Comparison of ENCODE assay signal across 10 mouse cellular contexts in the genomic region with DNA sequence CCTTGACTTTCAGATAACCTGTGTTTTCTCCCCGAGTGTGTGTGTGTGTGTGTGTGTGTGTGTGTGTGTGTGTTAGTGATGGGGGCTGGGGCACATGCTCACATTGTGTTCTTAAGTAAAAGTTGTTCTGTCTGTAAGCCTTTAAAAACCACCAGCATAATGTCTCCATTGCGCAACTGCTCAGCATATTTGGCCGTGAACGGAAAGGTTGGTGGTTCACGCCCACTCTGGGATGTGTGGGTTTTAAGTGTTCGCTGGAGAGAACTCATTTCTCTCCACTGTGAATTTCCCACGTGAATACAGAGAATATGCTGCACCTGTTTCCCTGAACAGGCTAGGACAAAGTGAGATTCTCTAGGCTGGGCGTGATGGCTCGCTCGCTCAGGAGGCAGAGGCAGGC.
DNase-seq lines count a peak whose midpoint lies in the region; ATAC-seq and TF ChIP-seq lines count a peak whose summit lies in the region.
"Had no signal": no experiment of that assay in that cellular context is flagged by ENCODE, and none has a peak within 500 bp of the region (broad histone marks: within the 10 kb centered on the region; RNA-seq: fewer than 3 reads in every experiment).

No protein-coding gene starts in this region.

- peaks cover 16% of the 10 kb centered on the region for H3K4me1 ChIP-seq in heart, embryonic 11.5 days (ENCODE audit: control insufficient read depth, insufficient read depth, low read length)
- H3K4me1 ChIP-seq in neural tube, embryonic 13.5 days (replicated peaks) = peaks cover 19% of the 10 kb centered on the region
- peaks cover 15% of the 10 kb centered on the region for H3K4me1 ChIP-seq in limb, embryonic 14.5 days (ENCODE audit: control insufficient read depth, insufficient read depth, low read length)
- H3K4me1 ChIP-seq in stomach, embryonic 16.5 days (ENCODE audit: control insufficient read depth, insufficient read depth, low read length) = peaks cover 34% of the 10 kb centered on the region
- no peaks in the 10 kb centered on the region for H3K4me1 ChIP-seq in forebrain, embryonic 11.5 days (replicated peaks; ENCODE audit: control insufficient read depth, insufficient read depth, low read length)

- WGBS in heart, embryonic 11.5 days (ENCODE audit: insufficient replicate concordance) = 75% methylated on average over 10 of the region's 10 CpGs
- 87% methylated on average over 10 of the region's 10 CpGs for WGBS in neural tube, embryonic 13.5 days
- WGBS in limb, embryonic 14.5 days = 85% methylated on average over 10 of the region's 10 CpGs
- WGBS in stomach, embryonic 16.5 days = 66% methylated on average over 10 of the region's 10 CpGs
- 88% methylated on average over 10 of the region's 10 CpGs for WGBS in forebrain, embryonic 11.5 days

- ATAC-seq in heart, embryonic 11.5 days (replicated peaks; ENCODE audit: insufficient number of reproducible peaks, low FRiP score, low TSS enrichment) = no peak
- no peak for ATAC-seq in neural tube, embryonic 13.5 days (ENCODE audit: low read depth)
- ATAC-seq in limb, embryonic 14.5 days (ENCODE audit: low FRiP score, low read depth) = no peak
- ATAC-seq in stomach, embryonic 16.5 days (ENCODE audit: insufficient read depth, low FRiP score) = no peak
- no peak for ATAC-seq in forebrain, embryonic 11.5 days (replicated peaks; ENCODE audit: low FRiP score)

- intact Hi-C loops in heart, postnatal 10 days (cut with DNase I) = no loop called here

- no peaks in the 10 kb centered on the region for H3K36me3 ChIP-seq in heart, embryonic 11.5 days (ENCODE audit: control insufficient read depth, insufficient read depth, low read length)
- H3K36me3 ChIP-seq in neural tube, embryonic 13.5 days = peaks cover 18% of the 10 kb centered on the region
- no peaks in the 10 kb centered on the region; the same call in 1 of the 2 replicates for H3K36me3 ChIP-seq in limb, embryonic 14.5 days (ENCODE audit: control insufficient read depth, insufficient read depth, low read length)
- no peaks in the 10 kb centered on the region for H3K36me3 ChIP-seq in stomach, embryonic 16.5 days (ENCODE audit: control insufficient read depth, insufficient read depth, low read length)
- H3K36me3 ChIP-seq in forebrain, embryonic 11.5 days (ENCODE audit: control insufficient read depth, insufficient read depth, low read length) = no peaks in the 10 kb centered on the region

- no peaks in the 10 kb centered on the region for H3K9me3 ChIP-seq in heart, embryonic 11.5 days (replicated peaks; ENCODE audit: control insufficient read depth, low read length)
- no peaks in the 10 kb centered on the region for H3K9me3 ChIP-seq in neural tube, embryonic 13.5 days
- H3K9me3 ChIP-seq in limb, embryonic 14.5 days (ENCODE audit: control insufficient read depth, low read length) = no peaks in the 10 kb centered on the region
- H3K9me3 ChIP-seq in stomach, embryonic 16.5 days (replicated peaks; ENCODE audit: control insufficient read depth, low read length) = no peaks in the 10 kb centered on the region
- H3K9me3 ChIP-seq in forebrain, embryonic 11.5 days (ENCODE audit: control insufficient read depth, low read length) = no peaks in the 10 kb centered on the region
- H3K9me3 ChIP-seq: forebrain, embryonic 13.5 days had no signal

- TF ChIP-seq POLR2A in limb, embryonic 14.5 days (IDR thresholded peaks at IDR 0.05; ENCODE audit: borderline replicate concordance, extremely low read depth, insufficient read depth, insufficient read length) = no peak

- no peak overlapping the region for H3K4me3 ChIP-seq in heart, embryonic 11.5 days (ENCODE audit: low read depth, low read length)
- no peak overlapping the region for H3K4me3 ChIP-seq in neural tube, embryonic 13.5 days
- no peak overlapping the region for H3K4me3 ChIP-seq in limb, embryonic 14.5 days (replicated peaks; ENCODE audit: low read length)
- peak overlapping the region; percentile 31 for H3K4me3 ChIP-seq in stomach, embryonic 16.5 days (replicated peaks; ENCODE audit: low read length)
- no peak overlapping the region for H3K4me3 ChIP-seq in forebrain, embryonic 11.5 days (ENCODE audit: low read depth, low read length)
- H3K4me3 ChIP-seq: forebrain, embryonic 13.5 days had no signal

- DNase-seq in heart, postnatal 10 days = no peak
- no peak for DNase-seq in neural tube, embryonic 10.5 days (ENCODE audit: extremely low spot score, low spot score)
- DNase-seq in limb, embryonic 14.5 days (ENCODE audit: low spot score) = no peak
- DNase-seq in gastrocnemius, adult 18-20 months (ENCODE audit: low spot score) = no peak
- no peak for DNase-seq in forebrain, embryonic 11.5 days (ENCODE audit: low spot score)
- DNase-seq: thymus, postnatal 14 days had no signal

- no peaks in the 10 kb centered on the region; the same call in none of the 2 replicates for H3K27me3 ChIP-seq in heart, embryonic 11.5 days (ENCODE audit: control insufficient read depth, insufficient read depth, low read length)
- no peaks in the 10 kb centered on the region for H3K27me3 ChIP-seq in neural tube, embryonic 13.5 days
- H3K27me3 ChIP-seq in limb, embryonic 14.5 days (ENCODE audit: control insufficient read depth, insufficient read depth, low read length) = no peaks in the 10 kb centered on the region
- no peaks in the 10 kb centered on the region for H3K27me3 ChIP-seq in stomach, embryonic 16.5 days (ENCODE audit: control insufficient read depth, insufficient read depth, low read length)
- H3K27me3 ChIP-seq in forebrain, embryonic 11.5 days (ENCODE audit: control insufficient read depth, insufficient read depth, low read length) = peaks cover 6% of the 10 kb centered on the region

- H3K9ac ChIP-seq in heart, embryonic 11.5 days (ENCODE audit: low read depth, low read length) = no peak overlapping the region
- H3K9ac ChIP-seq in neural tube, embryonic 13.5 days = no peak overlapping the region
- 0 out of 2 replicates have a peak overlapping the region, but pooled peaks have one; percentile 40 for H3K9ac ChIP-seq in limb, embryonic 14.5 days (ENCODE audit: low read depth, low read length, severe bottlenecking)
- no peak overlapping the region; the same call in 1 of the 2 replicates for H3K9ac ChIP-seq in stomach, embryonic 16.5 days (ENCODE audit: low read length)
- no peak overlapping the region for H3K9ac ChIP-seq in forebrain, embryonic 11.5 days (ENCODE audit: low read length)
- H3K9ac ChIP-seq: forebrain, embryonic 13.5 days had no signal

- peak overlapping the region; percentile 59; the same call in 1 of the 2 replicates for H3K4me2 ChIP-seq in heart, embryonic 11.5 days
- 0 out of 2 replicates have a peak overlapping the region, but pooled peaks have one; percentile 40 for H3K4me2 ChIP-seq in neural tube, embryonic 13.5 days
- peak overlapping the region; percentile 47; the same call in 1 of the 2 replicates for H3K4me2 ChIP-seq in limb, embryonic 14.5 days (replicated peaks; ENCODE audit: low read depth, low read length, severe bottlenecking)
- peak overlapping the region; percentile 51 for H3K4me2 ChIP-seq in stomach, embryonic 16.5 days (ENCODE audit: low read depth, low read length)
- no peak overlapping the region for H3K4me2 ChIP-seq in forebrain, embryonic 11.5 days (ENCODE audit: low read depth, low read length, severe bottlenecking)

- no peak overlapping the region for H3K27ac ChIP-seq in heart, embryonic 11.5 days (ENCODE audit: low read depth, low read length)
- H3K27ac ChIP-seq in neural tube, embryonic 13.5 days (replicated peaks) = no peak overlapping the region
- H3K27ac ChIP-seq in limb, embryonic 14.5 days (replicated peaks; ENCODE audit: low read depth, low read length) = no peak overlapping the region
- peak overlapping the region; percentile 83 for H3K27ac ChIP-seq in stomach, embryonic 16.5 days (ENCODE audit: low read length)
- no peak overlapping the region for H3K27ac ChIP-seq in forebrain, embryonic 11.5 days (ENCODE audit: low read depth, low read length)
- H3K27ac ChIP-seq: forebrain, embryonic 13.5 days had no signal
